Mouse (Mus musculus) 3T3-L1 (cell line): ENCODE measurements around the gene Irf3.
A peak's percentile ranks its signal among the peaks of the same experiment; 100 is the strongest.

Experiments
- DNase-seq: peaks from one replicate; pipeline ENCODE4 v3.0.0-alpha.2; 2015; ENCODE audit warnings: low read depth, low spot score

Irf3 gene

GRCm38 (mm10) chr7:45033722-45034359, 36.4 kb downstream of the Irf3 start:
- no peak for DNase-seq

DNA sequence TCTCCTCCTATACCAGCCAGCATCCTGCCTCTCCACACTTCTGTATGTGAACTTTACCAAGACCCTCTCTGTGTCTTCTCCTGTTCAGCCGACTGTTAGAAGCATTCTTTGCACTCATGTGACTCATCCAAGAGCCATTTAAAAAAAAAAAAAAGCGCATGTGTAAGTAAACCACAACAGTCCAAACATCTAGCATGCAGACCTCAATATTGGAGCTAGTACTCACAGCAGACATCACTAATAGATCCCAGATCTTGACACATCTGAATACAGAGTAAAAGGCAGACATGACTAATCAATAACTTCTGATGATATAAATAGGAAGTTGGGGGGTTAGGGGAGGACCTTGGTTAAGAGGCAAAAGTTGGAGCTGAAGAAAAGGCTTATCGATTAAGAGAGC, 38.2 kb downstream of the Irf3 start:
- peak; percentile 89 for DNase-seq

DNA sequence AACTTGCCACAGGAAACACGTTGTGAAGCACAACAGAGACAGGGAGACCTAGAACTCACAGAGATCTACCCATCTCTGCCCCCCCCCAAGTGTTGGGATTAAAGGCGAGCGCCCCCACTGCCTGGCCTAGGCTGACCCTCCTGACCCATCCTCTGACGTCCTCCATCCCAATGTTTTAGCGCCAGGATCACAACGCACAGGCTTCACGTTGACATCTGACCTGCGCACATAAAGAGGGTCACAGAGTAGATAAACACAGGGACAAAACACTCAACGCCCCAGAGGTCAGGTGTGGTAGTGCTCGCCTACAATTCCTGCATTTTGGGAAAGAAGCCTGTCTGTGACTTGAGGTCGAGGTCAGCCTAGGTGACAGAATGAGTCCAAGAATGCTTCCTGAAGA, 39.3 kb downstream of the Irf3 start:
- DNase-seq: no peak

- peak; percentile 67 for DNase-seq
Observed at GRCm38 (mm10) chr7:45037720-45038361, 40.4 kb downstream of the Irf3 start.

DNA sequence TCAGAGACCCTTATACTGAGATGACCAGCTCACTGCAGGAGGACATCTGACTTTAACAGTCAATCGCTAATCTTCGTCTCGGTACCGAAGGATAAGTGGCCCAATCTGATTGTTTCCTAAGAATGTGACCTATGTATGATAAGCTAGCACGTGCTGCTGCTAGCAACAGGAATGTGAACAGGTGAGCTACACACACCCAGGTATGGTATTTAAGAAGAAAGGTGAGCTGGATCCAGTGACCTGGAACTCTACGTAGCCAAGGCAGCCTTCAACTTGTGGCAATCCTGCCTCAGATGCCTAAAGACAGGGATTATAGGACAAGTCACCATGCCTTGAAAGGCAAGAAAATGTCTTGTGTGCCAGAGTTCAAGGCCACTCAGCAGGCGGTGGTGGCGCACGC, 41.0 kb downstream of the Irf3 start:
- no peak for DNase-seq

GRCm38 (mm10) chr7:45040851-45041250, 43.4 kb downstream of the Irf3 start:
- DNase-seq: no peak

GRCm38 (mm10) chr7:45043307-45043706, 45.9 kb downstream of the Irf3 start:
- no peak for DNase-seq

GRCm38 (mm10) chr7:45045741-45046140, 48.3 kb downstream of the Irf3 start:
- no peak for DNase-seq

GRCm38 (mm10) chr7:45046853-45047350, 49.5 kb downstream of the Irf3 start:
- no peak for DNase-seq

GRCm38 (mm10) chr7:45047491-45047890, 50.0 kb downstream of the Irf3 start:
- DNase-seq: no peak

DNA sequence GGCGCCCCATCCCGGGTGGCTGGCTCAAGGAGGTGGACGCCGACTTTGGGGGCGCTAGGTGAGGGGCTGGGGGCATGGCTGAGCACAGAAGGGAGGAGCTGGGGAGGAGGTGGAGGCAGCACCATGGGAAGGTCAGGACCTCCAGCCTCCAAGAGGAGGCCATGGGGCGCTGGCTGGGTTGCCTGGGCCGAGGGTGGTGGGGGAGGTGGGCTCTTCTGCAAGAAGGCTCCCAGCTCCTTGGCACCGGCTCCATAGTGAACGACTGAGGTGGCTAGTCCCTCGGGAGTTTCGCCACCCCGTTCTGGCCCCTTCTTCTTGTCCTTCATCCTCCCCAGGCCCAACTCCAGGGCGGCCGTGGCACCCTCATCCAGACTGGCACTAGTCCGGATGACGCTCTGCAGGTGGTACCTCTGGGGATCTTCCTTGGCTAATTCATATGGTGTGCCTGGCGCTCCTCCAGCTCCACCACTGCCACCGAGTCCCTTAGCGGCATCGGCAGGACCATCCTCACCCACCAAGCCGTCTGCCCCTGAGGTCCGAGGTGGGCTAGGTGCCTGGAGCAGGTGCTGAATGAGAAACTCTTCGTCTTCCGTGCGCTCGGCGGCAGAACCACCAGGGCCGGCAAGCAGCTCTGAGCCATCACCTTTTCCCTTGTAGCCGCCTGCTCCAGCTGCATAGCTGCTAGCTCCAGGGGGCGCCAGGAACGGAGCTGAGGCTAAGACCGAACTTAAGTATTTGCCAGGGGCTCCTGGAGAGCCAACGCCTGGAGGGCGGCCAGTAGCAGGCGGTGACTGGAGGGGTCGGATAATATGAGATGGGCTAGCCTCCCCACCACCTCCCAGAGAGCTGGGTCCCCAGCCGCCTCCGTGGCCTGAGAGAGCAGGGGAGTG, 50.8 kb downstream of the Irf3 start:
- no peak for DNase-seq

- no peak for DNase-seq
Observed at GRCm38 (mm10) chr7:45048923-45049657, 51.6 kb downstream of the Irf3 start.

DNA sequence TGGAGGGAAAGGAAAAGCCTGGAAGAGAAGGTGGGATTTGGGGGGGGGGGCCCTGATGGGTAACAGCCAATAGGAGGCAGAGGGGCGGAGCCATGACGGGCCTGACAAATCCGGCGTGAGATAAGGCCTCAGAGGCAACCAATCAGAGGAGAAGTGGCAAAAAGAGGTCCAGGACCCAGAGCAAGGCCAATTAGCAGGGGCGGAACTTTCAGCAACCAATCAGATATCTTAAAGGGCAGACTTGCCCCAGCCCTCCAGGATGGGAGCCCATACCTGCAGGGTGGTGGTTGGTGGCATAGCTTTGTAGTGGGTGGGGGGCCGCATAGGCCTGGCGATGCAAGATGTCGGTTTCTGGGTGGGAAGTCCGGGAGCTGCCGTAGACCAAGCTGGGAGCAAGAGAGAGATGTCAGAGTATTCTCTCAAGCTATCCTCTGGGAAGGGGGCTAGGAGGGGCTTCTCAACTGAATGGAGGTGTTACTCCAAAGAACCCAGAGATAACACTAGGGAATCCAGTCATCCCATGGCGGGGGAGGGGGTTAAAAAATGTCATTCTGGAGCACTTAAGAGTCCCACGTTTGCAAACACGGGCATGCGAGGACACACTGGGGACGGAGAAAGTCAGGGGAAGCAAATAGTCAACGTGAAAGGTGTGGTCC, 53.6 kb downstream of the Irf3 start:
- peak; percentile 89 for DNase-seq

GRCm38 (mm10) chr7:45051601-45051974, 54.1 kb downstream of the Irf3 start:
- peak; percentile 23 for DNase-seq
